Mouse (Mus musculus): ENCODE data around the gene Gm20388.

DNA sequence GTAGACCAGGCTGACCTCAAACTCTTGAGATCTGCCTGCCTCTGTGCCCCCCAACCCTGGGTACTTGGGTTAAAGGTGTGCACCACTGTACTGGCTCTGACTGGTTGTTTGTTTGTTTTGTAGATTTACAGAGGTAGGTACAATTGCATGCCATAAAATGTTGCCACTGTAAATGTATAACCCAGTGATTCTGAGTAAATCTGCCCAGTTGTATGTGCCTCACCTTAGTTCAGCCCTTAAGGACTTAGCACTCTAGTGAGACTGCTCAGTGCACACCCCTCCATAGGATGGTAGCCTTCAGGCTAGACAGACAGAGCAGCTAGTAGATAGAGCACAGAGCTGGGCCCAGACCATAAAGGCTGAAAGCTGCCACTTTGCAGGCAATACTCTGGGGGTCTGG lies 2483.1 kb downstream of the Gm20388 start:
- TF ChIP-seq CTCF (IDR thresholded peaks at IDR 0.05; ENCODE audit: low read depth, low read length) (no peak), EP300 (IDR thresholded peaks at IDR 0.05; ENCODE audit: insufficient read depth, low read depth, low read length) (no peak)

Data from ES-Bruce4 (cell line).